Mouse (Mus musculus) mature B cell (primary cell): Measurements from ENCODE around the gene Prlh.

Experiments used
- in situ Hi-C: fragments of 300-500 bp; cut with MboI; formaldehyde crosslinking; loops from 2 replicates; pipeline ENCODE4 v1.14.3; 2019

Gene Prlh

GRCm38 (mm10) chr1:90956245-90957096, 3.6 kb downstream of the Prlh start:
- in situ Hi-C loops = no loop called here

- in situ Hi-C loops = no loop called here
Measured at GRCm38 (mm10) chr1:90962526-90962925, 9.6 kb downstream of the Prlh start.

- in situ Hi-C loops = no loop called here
Measured at GRCm38 (mm10) chr1:90962994-90963393, 10.1 kb downstream of the Prlh start.

DNA sequence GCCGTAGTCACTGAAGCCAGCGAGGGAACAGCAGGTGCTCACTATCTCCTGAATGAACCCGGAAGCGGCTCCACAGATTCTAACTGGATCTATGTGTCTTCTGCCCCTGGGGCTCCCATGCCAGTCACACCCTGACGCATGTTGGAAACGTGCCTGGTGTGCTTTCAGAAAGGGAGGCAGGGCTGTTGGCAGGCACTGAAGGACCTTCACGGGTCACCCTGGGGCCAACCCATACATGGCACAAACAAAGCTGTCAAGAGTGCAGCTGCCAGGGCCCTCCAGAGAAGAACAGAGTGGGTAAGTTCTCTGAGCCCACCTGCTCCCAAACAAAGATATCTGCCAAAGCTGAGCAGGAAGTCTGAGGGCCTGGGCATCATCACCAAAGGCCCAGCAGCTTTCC, 14.7 kb downstream of the Prlh start:
- in situ Hi-C loops = no loop called here

DNA sequence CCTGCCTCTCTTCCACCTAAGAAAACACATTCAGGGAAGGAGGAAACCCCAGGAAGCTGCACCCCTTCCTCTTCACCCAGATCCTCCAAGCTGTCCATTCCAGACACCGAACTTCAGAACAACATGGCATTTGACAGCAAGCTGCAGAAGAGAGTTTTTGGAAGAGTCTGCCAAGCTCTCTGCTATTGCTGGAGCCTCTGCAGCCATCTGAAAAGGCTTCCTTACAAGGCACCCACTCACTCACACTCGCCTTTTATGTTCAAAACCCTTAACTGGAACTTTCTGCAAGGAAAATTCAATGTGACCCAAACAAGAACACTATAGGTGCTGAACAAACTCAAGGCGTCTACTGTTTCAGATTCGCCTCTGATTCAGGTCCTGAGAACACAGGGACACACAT, 15.7 kb downstream of the Prlh start:
- in situ Hi-C loops = no loop called here

DNA sequence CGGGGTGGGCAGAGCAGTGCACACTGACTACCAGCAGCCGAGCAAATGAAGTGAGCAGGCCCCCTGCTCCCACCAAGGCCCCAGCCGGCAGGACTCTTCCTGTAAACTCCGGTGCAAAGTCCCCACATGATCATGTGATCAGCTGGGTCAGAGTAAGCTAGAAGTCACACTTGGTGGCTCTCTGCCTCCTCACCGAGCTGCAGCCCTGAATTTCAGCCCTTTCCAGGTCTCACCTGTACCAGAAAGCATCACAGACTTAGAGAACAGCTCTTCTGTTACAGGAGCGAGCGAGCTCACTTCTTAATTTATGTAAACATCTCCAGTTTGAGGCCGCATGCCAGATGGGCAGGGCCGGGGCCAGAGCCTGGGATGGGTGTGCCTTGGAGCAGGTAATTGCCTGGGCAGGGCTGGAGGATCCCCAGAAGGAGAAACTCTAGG, 16.5 kb downstream of the Prlh start, which contains the start of gene Rab17:
TSS of gene Rab17 (minus strand) at position 315 of the 438 bp plus-strand sequence.
- in situ Hi-C loops = no loop called here

DNA sequence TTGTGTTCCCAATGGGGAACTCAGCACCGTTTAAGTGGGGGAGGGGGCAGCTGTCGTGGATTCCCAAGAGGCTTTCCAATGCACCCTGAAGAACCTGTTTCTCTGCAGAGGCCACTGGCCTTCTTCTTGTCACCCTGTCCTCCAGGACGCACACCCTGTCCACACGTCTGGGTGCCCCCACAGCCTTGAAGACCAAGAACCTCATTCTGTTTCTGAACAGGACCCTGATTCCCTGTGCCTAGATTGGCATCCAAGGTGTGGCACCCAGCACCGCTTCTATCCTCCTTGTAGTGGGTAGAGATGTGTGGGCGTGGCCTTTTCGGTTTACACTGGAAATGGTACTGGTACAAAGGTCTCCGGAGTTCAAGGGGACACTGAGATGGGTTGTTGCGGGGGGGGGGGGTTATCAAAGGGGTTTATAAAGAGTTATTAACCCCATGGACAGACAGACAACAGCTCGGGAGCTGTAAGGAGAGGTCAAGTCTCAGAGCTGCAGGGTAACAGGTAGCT, 17.0 kb downstream of the Prlh start:
- in situ Hi-C loops = no loop called here

DNA sequence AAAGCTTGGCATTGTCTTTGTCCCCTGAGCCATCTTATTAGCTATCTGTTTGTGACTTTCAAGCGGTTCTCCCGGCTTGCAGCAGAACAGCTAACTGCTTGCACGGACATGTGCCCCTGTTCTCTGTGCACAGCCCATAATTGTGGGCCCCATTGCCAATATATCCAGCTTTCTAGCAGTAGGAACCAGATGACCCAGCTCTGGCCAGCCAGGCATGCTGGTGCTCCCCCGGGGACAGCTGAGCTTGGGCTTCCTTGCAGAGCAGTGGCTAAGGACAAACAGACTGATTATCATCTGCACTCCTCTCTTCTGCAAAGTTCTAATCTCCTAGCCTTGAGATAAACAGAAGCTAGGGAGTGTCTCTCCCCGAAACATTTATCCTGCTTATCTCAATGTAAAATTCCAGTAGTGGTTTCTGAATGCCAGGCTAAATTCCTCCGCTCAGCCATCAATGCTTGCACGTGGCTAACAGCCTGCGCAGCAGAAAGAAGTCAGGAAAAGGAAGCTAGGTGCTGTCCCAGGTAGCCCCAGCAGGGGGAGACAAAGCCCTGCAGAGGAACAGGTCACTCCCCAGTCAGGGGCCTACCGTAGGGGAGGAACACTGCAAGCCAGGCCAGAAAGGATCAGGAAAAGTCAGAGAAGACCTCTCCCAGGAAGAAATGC, 20.1 kb downstream of the Prlh start:
- in situ Hi-C loops = no loop called here

DNA sequence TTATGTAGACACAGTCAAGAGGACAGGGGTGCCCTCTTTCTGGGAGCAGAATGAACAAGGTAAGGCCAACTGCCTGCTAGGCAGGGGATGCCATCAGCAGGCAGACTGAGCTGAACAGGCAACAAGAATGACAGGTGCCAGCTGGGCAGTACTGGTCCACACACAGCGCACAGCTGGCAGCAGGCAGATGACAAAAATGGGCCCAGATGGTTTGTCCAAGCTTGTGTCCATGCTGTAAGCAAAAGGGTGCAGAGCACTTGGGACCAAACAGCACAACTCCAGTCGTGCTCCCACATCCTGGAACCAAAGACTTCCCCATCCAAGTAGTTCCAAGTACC, 20.6 kb downstream of the Prlh start:
- in situ Hi-C loops = no loop called here

- in situ Hi-C loops = no loop called here
Measured at GRCm38 (mm10) chr1:90974906-90975649, 22.2 kb downstream of the Prlh start.

GRCm38 (mm10) chr1:90975960-90976359, 23.1 kb downstream of the Prlh start:
- in situ Hi-C loops = no loop called here

DNA sequence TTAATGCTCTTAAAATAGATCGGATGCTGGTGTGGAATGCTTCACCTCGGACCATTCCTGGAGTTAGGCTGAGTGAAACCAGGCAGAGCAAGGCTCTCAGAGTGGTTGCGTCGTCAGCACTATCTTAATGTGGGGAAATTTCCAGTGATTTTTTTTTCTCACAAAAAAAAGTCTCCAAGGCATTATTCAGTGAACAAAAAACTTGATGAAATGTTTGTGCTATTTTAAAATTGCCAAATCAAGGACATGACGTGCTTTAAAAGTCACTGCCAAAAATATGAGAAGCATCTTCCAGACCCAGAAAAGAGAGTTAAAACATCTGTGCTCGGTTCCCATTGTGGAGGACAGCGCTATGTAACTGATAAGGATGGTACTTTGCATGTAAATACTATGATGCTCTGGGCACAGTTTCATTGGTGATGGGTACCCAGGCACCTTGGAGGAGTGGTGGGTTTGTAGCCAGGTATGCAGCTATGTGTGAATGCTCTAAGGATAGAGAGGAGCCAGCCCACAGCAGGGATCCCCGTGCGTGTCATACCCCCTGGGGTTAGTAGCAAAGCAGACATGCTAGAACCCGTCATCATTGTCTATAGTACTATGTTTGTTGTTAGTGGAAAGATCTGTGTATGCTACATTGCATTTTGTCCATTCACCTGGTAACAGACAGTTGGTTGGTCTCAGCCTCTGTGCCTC, 27.9 kb downstream of the Prlh start:
- in situ Hi-C loops = no loop called here

DNA sequence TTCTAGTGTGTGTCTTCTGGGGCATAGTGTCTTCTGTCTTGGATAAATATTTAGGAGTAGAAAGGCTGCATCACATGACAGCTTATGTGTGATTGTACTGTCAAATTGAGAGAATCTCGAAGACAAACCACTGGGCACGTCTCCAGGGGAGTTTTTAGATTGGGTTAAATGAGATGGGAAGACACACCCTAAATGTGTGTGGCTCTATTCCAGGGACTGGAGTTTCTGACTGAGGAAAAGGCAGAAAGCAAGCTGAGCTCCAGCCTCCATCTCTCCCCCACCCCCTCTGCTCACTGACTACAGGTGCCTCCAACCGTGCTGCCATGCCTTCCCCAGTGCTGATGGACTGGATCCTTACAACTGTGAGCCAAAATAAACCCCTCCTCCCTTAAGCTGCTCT, 28.4 kb downstream of the Prlh start:
- in situ Hi-C loops = no loop called here

GRCm38 (mm10) chr1:90995916-90996315, 43.0 kb downstream of the Prlh start:
- in situ Hi-C loops = no loop called here

DNA sequence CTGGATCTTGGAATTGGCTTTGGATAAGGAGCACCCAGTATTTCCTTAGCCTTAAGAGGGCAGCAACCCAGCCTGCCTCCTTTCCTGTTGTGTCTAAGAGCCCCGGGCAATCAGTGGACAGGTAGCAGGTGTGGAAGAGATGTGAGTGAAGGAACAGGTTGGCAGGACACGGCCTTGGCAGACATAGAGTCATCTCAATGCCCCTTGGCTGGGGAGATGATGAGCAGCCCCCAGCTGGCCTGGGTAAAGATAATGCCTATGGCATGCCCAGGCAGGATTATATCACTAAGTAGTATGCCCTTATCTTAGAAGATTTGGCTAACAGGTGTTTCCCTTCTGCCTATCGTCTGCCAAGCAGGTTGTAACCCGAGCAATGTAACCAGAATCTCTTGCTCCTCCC, 44.2 kb downstream of the Prlh start:
- in situ Hi-C loops = no loop called here

GRCm38 (mm10) chr1:90997641-90998040, 44.7 kb downstream of the Prlh start:
- in situ Hi-C loops = no loop called here

GRCm38 (mm10) chr1:90998268-90998890, 45.5 kb downstream of the Prlh start, which contains the start of gene Lrrfip1:
Gene Lrrfip1, plus strand, starts transcription at chr1:90998737.
- in situ Hi-C loops = no loop called here

GRCm38 (mm10) chr1:90998891-90999611, 46.1 kb downstream of the Prlh start:
- in situ Hi-C loops = no loop called here

GRCm38 (mm10) chr1:90999911-91000601, 47.1 kb downstream of the Prlh start:
- in situ Hi-C loops = no loop called here

DNA sequence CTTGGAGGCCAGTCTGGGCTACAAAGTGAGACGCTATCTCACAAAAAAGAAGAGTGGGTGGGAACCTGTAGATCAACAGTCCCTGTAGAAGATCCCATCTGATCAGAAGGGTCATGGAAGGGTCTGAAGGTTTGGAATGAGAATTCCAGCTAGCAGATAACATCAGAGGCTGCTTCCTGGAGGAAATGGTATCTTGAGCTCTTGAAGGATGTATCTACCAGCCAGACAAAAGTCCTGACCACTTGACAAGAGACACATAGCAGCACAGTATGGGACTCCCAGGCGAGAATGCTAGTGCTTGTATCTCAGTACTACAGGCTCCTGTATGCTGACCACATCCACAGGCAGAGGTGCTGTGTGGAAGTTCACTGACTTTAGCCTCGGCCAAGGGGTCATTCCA, 48.2 kb downstream of the Prlh start:
- in situ Hi-C loops = no loop called here
